Mouse (Mus musculus) monocyte, adult 5-6 weeks (primary cell): ENCODE results near the gene Arhgef28. TPM values are rescaled to one million over a fixed set of nuclear protein-coding genes. Genes with fewer than 3 reads are reported as not detected.

Experiments used
- ATAC-seq: fragments of 153-309, 156-312 bp; replicated peaks from 2 replicates; pipeline ENCODE4 v1.8.0; 2017; ENCODE audit warnings: mild to moderate bottlenecking; ENCODE audit not compliant: low TSS enrichment, insufficient number of reproducible peaks, severe bottlenecking, poor library complexity, low FRiP score
- total RNA-seq: library from RNA; stranded (forward); fragments of 200-1000, 200-491, 200-594 nt; gene quantifications from 3 replicates; pipeline ENCODE4 v1.2.3, GENCODE M21; 2017

Gene Arhgef28
- total RNA-seq, 1 experiment from 2014 or later = not detected

- ATAC-seq = no peak
Measured at GRCm38 (mm10) chr13:97954051-97954450, 252.2 kb downstream of the Arhgef28 start.

DNA sequence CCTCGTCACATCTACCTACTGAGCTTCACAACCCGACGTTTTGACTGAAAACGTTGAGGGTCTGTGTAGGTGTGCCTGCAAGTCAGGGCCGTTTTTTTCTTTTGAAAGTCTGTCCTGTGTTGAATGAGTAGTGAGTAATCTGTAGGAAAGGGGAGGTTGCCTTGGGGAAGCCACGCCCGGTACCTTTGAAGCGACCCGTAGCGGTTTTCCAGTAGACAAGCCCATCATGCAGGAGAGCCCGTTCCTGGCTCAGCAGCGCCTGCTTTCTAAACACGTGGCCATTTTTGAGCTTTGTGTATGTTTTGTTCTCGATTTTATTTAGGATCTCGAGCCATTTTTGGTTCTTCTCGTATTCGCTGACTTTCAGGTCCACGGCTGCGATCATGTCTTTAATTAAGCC lies 252.7 kb downstream of the Arhgef28 start:
- ATAC-seq = no peak

DNA sequence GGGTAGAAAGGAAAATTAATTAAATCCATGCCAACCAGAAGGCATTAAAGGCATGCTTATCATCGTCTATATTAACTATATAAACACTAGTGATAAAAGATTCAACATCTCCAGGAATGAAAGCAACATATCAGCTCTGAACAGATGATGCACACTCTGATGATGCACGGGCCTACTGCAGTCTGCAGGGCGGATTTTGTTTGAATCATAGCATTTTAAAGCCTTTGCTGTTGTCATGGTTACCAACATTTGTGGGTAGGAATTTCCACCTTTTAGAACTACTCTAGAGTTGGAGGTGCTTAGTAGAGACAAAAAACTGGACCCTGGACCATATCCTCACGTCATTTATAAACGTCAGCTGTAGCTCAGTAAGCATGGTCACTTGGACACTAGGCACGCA lies 257.4 kb downstream of the Arhgef28 start:
- ATAC-seq = no peak

DNA sequence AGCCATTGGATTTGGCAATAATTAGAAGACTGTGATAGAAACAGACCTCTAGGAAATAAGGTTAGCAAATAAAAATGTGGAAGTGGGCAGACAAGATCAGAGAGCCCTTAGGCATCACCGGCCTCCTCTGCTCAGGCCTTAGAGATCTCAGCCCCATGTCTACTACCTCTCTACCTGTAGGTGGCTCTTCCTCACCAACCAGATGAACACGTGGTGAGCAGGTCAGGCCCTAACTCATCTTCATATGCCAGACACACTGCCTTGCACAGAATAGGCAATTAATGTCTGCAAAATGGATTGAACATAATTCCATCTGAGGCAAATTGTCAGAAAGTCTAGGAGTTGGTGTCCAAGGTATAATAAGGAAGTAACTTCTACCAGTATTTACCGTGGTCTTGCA lies 258.6 kb downstream of the Arhgef28 start:
- ATAC-seq = no peak

GRCm38 (mm10) chr13:97946422-97946821 lies 259.8 kb downstream of the Arhgef28 start:
- ATAC-seq = no peak

DNA sequence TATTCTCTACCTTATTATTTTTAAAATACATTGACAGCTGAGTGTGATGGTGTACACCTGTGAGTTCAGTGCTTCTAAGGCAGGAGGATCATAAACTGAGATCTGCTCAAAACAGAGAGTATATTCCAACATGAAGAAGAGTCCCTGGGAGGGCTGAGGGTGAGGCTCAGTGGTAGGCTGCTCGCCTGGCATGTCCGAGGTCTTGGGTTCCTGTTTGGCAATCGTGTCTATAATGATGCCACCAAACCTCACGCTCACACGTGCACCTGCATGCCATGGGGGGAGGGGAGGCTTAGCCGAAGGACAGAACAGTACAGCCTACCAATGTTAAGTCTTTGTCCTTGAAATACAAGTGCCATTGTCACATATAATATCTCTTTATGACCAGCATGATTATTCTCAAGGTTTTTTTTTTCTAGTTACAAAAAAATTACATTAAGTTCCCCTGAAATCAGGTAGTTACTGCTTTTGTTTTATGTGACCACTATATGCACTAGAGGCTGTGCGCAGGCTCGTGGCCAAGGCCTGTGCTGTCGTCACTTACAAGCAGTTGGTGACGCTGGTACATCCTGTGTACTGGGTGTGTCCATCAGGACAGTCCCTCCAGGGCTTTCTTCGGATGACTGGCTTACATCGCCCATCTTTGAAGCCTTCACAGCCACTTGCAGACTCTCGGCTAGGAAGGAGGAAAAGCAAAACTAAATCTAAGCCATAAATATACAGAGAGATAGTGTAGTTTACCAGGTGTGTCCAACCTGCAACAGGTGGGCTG lies 264.1 kb downstream of the Arhgef28 start:
- no peak for ATAC-seq

DNA sequence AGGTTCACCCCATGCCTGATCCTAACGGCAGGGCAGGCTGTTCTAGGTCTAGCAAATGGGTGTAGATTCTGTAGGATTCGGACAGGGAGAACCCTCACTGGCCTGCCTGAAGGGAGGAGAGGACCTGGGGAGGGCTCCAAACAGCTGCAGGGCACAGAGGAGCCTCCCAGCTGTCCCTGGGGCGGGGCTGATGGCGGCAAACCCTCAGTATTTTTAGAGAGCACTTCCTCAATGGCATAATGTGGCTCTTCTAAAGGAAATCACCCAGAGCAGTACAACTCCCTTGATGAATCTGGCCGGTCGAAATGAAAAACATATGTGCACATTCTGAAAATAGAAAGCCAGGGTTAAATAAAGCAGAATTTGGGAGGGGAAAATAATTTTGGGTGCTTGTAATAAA lies 265.1 kb downstream of the Arhgef28 start:
- ATAC-seq = peak; percentile 55

GRCm38 (mm10) chr13:97939433-97940160 lies 266.6 kb downstream of the Arhgef28 start:
- ATAC-seq = no peak

DNA sequence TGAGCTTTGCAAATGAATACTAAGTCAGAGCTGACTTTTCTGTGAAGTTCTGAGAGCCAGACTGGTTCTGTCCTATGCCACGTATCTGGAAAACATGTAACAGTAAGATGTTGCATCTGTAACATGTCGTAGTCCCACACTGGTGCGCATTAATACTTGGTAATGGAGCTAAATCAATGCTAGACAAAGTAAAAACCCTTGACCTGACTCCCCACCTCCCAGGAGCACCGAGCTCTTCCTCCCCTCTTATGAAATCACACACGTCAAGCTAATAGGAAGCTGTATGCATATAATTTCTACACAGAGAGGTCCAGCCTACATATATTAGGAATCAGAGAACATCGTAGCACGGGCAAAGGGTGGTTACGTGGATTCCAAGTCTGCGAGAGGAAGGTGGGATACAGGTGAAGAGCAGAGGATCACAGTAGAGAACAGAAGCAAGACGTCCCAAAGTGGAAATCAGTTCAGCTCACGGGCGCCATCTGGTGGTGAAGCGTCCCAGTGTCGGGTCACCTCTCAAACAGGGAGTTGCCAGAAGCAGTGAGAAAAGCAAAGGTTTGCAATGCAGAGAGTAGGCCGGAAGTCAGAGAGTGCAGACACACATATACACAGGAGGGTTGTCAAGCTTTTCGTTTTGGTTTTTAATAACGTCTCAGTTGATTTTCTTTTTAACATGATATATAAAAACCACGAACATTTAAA lies 267.5 kb downstream of the Arhgef28 start:
- peak; percentile 79 for ATAC-seq

GRCm38 (mm10) chr13:97937919-97938318 lies 268.3 kb downstream of the Arhgef28 start:
- no peak for ATAC-seq

- no peak for ATAC-seq
Measured at GRCm38 (mm10) chr13:97928135-97928497, 278.1 kb downstream of the Arhgef28 start.

- ATAC-seq = no peak
Measured at GRCm38 (mm10) chr13:97927376-97928134, 278.7 kb downstream of the Arhgef28 start.

DNA sequence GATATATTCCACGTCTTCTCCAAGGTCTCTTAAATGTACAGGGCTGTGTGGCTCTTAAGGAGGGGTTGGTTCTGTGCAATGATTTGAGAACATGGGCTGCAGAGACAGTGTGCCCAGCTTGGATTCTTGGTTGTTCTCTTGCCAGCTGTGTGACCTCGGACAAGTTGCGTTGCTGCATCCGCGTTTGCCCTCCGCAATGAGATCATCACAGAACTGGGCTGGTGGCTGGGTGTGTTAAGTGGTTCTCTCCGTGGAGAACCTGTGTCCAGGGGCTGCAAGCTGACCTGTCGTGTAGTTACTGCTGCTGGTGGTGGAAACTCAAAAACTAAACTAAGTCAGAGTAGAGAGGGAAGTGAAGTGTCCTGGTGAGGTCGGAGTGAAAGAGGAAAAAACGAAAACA lies 279.9 kb downstream of the Arhgef28 start:
- ATAC-seq = no peak

DNA sequence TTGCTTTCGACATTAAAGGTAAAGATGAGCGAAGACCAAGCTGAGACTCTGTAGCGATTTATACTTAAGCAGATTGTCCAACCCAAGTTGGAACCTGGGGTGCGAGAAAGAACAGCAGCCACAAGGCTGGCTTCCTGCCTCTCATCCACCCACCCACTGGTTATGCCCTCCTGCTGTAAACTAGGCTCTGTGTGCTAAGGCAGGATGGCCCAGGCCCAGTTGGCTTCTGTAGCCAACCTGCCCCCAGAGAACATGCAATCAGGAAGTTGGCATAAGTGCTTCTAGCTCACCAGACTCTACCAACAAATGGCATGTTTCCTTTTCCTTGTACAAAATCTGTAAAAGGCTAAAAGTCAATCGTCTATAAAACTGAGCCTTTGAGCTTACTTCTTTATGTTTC lies 283.2 kb downstream of the Arhgef28 start:
- ATAC-seq = no peak

DNA sequence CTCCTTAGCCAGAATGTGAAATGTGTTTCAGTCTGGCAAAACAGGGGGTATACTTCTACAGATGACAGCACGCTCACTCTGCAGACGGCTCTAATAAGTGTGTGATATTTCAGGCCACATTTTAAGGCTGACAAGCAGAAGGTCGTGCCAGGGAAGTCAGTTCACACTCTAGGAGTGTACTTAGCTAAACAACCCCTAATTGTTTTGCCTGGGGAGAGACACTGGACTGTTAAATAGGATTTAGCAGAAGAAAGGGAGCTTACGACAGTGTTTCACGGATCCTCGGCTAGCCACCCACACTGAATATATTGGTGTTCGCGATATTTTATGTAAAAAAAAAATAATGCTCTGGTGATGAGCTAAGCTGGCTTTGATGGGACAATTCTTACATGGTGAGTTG lies 286.6 kb downstream of the Arhgef28 start:
- no peak for ATAC-seq

DNA sequence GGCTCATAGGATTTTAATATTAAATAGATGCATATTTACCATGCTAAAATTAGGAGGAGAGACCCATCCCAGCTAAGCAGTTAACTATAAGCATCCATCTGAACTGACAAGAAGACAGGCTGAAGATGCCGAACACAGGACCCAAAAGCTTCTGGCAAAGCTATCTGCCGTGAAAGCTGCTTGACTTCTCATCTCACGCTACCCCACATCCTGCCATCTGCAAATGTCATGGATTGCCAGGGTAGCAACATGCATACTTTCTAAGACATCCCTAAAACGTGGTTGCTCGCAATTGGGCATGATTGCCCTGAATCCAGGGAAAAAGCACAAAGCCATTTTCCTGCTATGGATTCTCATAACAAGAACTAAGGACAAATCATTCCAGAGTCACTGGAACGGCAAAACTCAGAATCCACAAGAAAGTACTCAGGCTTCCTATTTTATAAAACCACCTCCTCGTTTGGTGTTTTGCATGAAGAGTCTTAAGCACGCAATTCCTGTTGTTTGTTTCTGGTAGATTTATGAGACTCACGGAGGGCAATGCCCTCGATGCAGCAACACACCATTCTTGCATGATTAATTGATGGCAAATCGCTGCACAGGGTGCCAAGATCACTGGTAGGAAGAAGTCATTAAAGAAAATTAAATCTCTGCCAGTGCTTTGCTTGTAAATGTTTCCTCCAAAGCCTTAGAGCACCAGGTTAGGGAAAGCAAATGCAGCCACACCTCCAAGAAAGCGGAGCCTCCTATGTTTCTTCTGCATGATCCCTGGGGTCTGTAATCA lies 287.9 kb downstream of the Arhgef28 start:
- no peak for ATAC-seq

DNA sequence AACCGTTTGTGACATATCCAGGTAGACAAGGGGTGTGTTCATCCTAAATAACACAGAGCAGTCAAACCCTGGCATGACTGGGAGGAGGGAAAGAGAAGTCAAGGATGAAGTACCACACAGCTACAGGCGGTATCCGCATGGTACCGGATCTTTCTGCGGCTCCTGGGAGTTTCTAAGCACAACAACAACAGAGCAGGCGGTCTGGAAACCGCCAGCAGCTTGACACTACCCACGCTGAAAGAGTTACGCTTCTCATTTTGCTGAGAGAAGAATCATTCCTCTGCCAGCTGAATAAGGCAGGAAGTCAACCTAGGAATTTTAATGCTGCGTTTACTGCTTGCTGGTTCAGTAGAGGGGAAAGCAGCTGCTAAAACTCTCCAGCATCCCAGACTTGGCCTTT lies 295.2 kb downstream of the Arhgef28 start:
- ATAC-seq = no peak

- ATAC-seq = no peak
Measured at GRCm38 (mm10) chr13:97902821-97903220, 303.4 kb downstream of the Arhgef28 start.
